Mouse (Mus musculus): ENCODE measurements around the gene Nek11. TPM values are rescaled to one million over a fixed set of nuclear protein-coding genes. Genes with fewer than 3 reads are reported as not detected.

Gene Nek11
- polyA plus RNA-seq, 1 experiment from 2014 or later: 3.1 TPM

- Histone ChIP-seq H3K4me1 (peaks cover 7% of the 10 kb centered on the region), H3K4me3 (no peak overlapping the region), H3K27me3 (no peaks in the 10 kb centered on the region), H3K36me3 (no peaks in the 10 kb centered on the region), H3K4me2 (replicated peaks) (no peak overlapping the region), H3K9ac (replicated peaks) (no peak overlapping the region), H3K27ac (replicated peaks) (no peak overlapping the region), H3K9me3 (no peaks in the 10 kb centered on the region)
- 84% methylated on average over 1 of the region's 1 CpGs for WGBS
- no peak for ATAC-seq (replicated peaks)
Measured at GRCm38 (mm10) chr9:105254076-105254475, 141.2 kb downstream of the Nek11 start.

GRCm38 (mm10) chr9:105252349-105253041, 142.8 kb downstream of the Nek11 start:
- ATAC-seq (replicated peaks): no peak
- Histone ChIP-seq H3K9me3 (no peaks in the 10 kb centered on the region), H3K27me3 (no peaks in the 10 kb centered on the region), H3K36me3 (no peaks in the 10 kb centered on the region), H3K27ac (replicated peaks) (no peak overlapping the region), H3K4me3 (no peak overlapping the region), H3K4me1 (peaks cover 1% of the 10 kb centered on the region), H3K9ac (replicated peaks) (no peak overlapping the region), H3K4me2 (replicated peaks) (no peak overlapping the region)
- WGBS: 49% methylated on average over 4 of the region's 4 CpGs

GRCm38 (mm10) chr9:105251256-105251655, 144.1 kb downstream of the Nek11 start:
- Histone ChIP-seq H3K9ac (replicated peaks) (no peak overlapping the region), H3K27me3 (no peaks in the 10 kb centered on the region), H3K27ac (replicated peaks) (no peak overlapping the region), H3K4me3 (no peak overlapping the region), H3K9me3 (no peaks in the 10 kb centered on the region), H3K4me2 (replicated peaks) (no peak overlapping the region), H3K4me1 (no peaks in the 10 kb centered on the region), H3K36me3 (no peaks in the 10 kb centered on the region)
- WGBS: 95% methylated on average over 4 of the region's 4 CpGs
- no peak for ATAC-seq (replicated peaks)

GRCm38 (mm10) chr9:105244024-105244423, 151.3 kb downstream of the Nek11 start:
- Histone ChIP-seq H3K27ac (replicated peaks) (no peak overlapping the region), H3K27me3 (no peaks in the 10 kb centered on the region), H3K9me3 (no peaks in the 10 kb centered on the region), H3K9ac (replicated peaks) (no peak overlapping the region), H3K4me3 (no peak overlapping the region), H3K4me1 (no peaks in the 10 kb centered on the region), H3K4me2 (replicated peaks) (no peak overlapping the region), H3K36me3 (no peaks in the 10 kb centered on the region)
- 34% methylated on average over 5 of the region's 5 CpGs for WGBS
- no peak for ATAC-seq (replicated peaks)

- 71% methylated on average over 4 of the region's 4 CpGs for WGBS
- Histone ChIP-seq H3K36me3 (no peaks in the 10 kb centered on the region), H3K9me3 (no peaks in the 10 kb centered on the region), H3K4me3 (no peak overlapping the region), H3K9ac (replicated peaks) (no peak overlapping the region), H3K4me2 (replicated peaks) (no peak overlapping the region), H3K4me1 (no peaks in the 10 kb centered on the region), H3K27ac (replicated peaks) (no peak overlapping the region), H3K27me3 (no peaks in the 10 kb centered on the region)
- no peak for ATAC-seq (replicated peaks)
Measured at GRCm38 (mm10) chr9:105214434-105214833, 180.9 kb downstream of the Nek11 start.

GRCm38 (mm10) chr9:105200305-105200704, 195.0 kb downstream of the Nek11 start:
- 27% methylated on average over 1 of the region's 1 CpGs for WGBS
- Histone ChIP-seq H3K9me3 (no peaks in the 10 kb centered on the region), H3K4me3 (no peak overlapping the region), H3K27me3 (no peaks in the 10 kb centered on the region), H3K36me3 (no peaks in the 10 kb centered on the region), H3K4me2 (replicated peaks) (no peak overlapping the region), H3K27ac (replicated peaks) (no peak overlapping the region), H3K4me1 (no peaks in the 10 kb centered on the region), H3K9ac (replicated peaks) (no peak overlapping the region)
- ATAC-seq (replicated peaks): no peak

- H3K27ac ChIP-seq (replicated peaks): no peak overlapping the region
- ATAC-seq (replicated peaks): no peak
- WGBS: 88% methylated on average over 3 of the region's 3 CpGs
- no peaks in the 10 kb centered on the region for H3K27me3 ChIP-seq
- no peak overlapping the region for H3K4me2 ChIP-seq (replicated peaks)
- no peak overlapping the region for H3K9ac ChIP-seq (replicated peaks)
- no peaks in the 10 kb centered on the region for H3K4me1 ChIP-seq
- H3K36me3 ChIP-seq: no peaks in the 10 kb centered on the region
- no peaks in the 10 kb centered on the region for H3K9me3 ChIP-seq
- H3K4me3 ChIP-seq: no peak overlapping the region
Measured at GRCm38 (mm10) chr9:105186725-105187124, 208.6 kb downstream of the Nek11 start.

GRCm38 (mm10) chr9:105182392-105182791, 212.9 kb downstream of the Nek11 start:
- no peaks in the 10 kb centered on the region for H3K4me1 ChIP-seq
- no peaks in the 10 kb centered on the region for H3K9me3 ChIP-seq
- WGBS: 92% methylated on average over 3 of the region's 3 CpGs
- H3K4me3 ChIP-seq: no peak overlapping the region
- no peak overlapping the region for H3K27ac ChIP-seq (replicated peaks)
- no peaks in the 10 kb centered on the region for H3K27me3 ChIP-seq
- H3K4me2 ChIP-seq (replicated peaks): no peak overlapping the region
- H3K9ac ChIP-seq (replicated peaks): no peak overlapping the region
- ATAC-seq (replicated peaks): no peak
- H3K36me3 ChIP-seq: no peaks in the 10 kb centered on the region

GRCm38 (mm10) chr9:105144992-105145391, 250.3 kb downstream of the Nek11 start, which contains the start of gene 1700080E11Rik:
Gene 1700080E11Rik, minus strand, starts transcription at chr9:105145092.
- ATAC-seq (replicated peaks): no peak
- no peaks in the 10 kb centered on the region for H3K36me3 ChIP-seq
- H3K9me3 ChIP-seq: no peaks in the 10 kb centered on the region
- H3K4me3 ChIP-seq: no peak within 1 kb of the TSS
- H3K4me2 ChIP-seq (replicated peaks): no peak within 1 kb of the TSS
- H3K9ac ChIP-seq (replicated peaks): no peak within 1 kb of the TSS
- 87% methylated on average over 6 of the region's 6 CpGs for WGBS
- no peaks in the 10 kb centered on the region for H3K27me3 ChIP-seq
- no peaks in the 10 kb centered on the region for H3K4me1 ChIP-seq
- no peak within 1 kb of the TSS for H3K27ac ChIP-seq (replicated peaks)

GRCm38 (mm10) chr9:105139204-105139603, 256.1 kb downstream of the Nek11 start:
- Histone ChIP-seq H3K36me3 (no peaks in the 10 kb centered on the region), H3K27ac (replicated peaks) (no peak overlapping the region), H3K4me3 (no peak overlapping the region), H3K4me2 (replicated peaks) (no peak overlapping the region), H3K9me3 (no peaks in the 10 kb centered on the region), H3K9ac (replicated peaks) (no peak overlapping the region), H3K27me3 (no peaks in the 10 kb centered on the region), H3K4me1 (no peaks in the 10 kb centered on the region)
- 88% methylated on average over 6 of the region's 6 CpGs for WGBS
- ATAC-seq (replicated peaks): no peak

- Histone ChIP-seq H3K4me2 (replicated peaks) (no peak overlapping the region), H3K36me3 (no peaks in the 10 kb centered on the region), H3K4me1 (peaks cover 4% of the 10 kb centered on the region; the same call in 1 of the 2 replicates), H3K27me3 (no peaks in the 10 kb centered on the region), H3K4me3 (no peak overlapping the region), H3K9me3 (no peaks in the 10 kb centered on the region), H3K27ac (replicated peaks) (no peak overlapping the region), H3K9ac (replicated peaks) (no peak overlapping the region)
- WGBS: 36% methylated on average over 1 of the region's 1 CpGs
- ATAC-seq (replicated peaks): no peak
Measured at GRCm38 (mm10) chr9:105136404-105136803, 258.9 kb downstream of the Nek11 start.

- Histone ChIP-seq H3K27ac (replicated peaks) (no peak overlapping the region), H3K9me3 (no peaks in the 10 kb centered on the region), H3K36me3 (no peaks in the 10 kb centered on the region), H3K4me3 (no peak overlapping the region), H3K4me1 (peaks cover 19% of the 10 kb centered on the region), H3K9ac (replicated peaks) (no peak overlapping the region), H3K27me3 (no peaks in the 10 kb centered on the region), H3K4me2 (replicated peaks) (no peak overlapping the region)
- WGBS: 88% methylated on average over 5 of the region's 5 CpGs
- no peak for ATAC-seq (replicated peaks)
Measured at GRCm38 (mm10) chr9:105134536-105134935, 260.8 kb downstream of the Nek11 start.

GRCm38 (mm10) chr9:105132002-105132367, 263.3 kb downstream of the Nek11 start:
- peak; percentile 55 for ATAC-seq (replicated peaks)
- H3K4me2 ChIP-seq (replicated peaks): peak overlapping the region; percentile 91
- no peaks in the 10 kb centered on the region for H3K27me3 ChIP-seq
- WGBS: 21% methylated on average over 5 of the region's 5 CpGs
- H3K9ac ChIP-seq (replicated peaks): peak overlapping the region; percentile 86
- peak overlapping the region; percentile 87 for H3K4me3 ChIP-seq
- H3K27ac ChIP-seq (replicated peaks): peak overlapping the region; percentile 90
- H3K36me3 ChIP-seq: no peaks in the 10 kb centered on the region
- H3K9me3 ChIP-seq: no peaks in the 10 kb centered on the region
- peaks cover 25% of the 10 kb centered on the region for H3K4me1 ChIP-seq
